Mouse (Mus musculus): ENCODE data around the gene Ly6g5b. TPM values are rescaled to one million over a fixed set of nuclear protein-coding genes. Genes with fewer than 3 reads are reported as not detected.

Ly6g5b gene
- total RNA-seq, 2 experiments from 2014 or later: 0.81 to 2.3 TPM

DNA sequence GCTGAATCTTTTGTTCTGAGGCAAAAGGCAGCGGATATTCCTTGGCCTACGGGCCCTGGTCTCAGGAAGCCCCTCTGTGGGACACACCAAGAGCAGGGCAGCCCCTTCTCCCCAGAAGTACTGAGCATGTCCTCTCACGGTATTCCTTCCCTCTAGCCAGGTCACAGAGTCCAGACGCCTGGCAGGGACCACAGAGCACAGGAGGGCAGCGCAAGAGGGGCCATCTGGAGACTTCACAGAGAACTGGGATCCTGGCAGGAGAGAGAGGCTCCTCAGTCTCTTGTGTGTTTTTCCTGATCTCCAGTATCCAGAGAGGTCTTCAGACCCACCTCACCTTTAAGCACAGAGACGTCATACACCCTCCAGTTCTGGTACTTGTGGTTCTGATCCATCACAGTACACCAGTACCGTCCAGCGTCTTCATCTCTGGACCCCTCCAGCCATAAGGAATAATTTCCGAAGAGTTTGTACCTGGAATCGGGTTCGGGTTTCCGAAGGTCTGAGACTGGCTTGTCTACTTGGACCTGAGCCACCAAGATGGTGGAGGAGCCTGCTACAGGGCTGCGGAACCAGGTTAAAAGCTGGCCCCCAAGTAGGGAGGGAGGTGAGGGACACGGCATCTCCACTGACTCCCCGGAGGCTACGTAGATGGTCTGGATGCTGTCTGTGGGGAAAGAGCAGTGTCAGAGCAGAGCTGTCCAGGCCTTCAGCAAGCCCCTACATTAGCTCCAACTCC is 32.2 kb downstream of the Ly6g5b start:
- DNase-seq: no peak

DNA sequence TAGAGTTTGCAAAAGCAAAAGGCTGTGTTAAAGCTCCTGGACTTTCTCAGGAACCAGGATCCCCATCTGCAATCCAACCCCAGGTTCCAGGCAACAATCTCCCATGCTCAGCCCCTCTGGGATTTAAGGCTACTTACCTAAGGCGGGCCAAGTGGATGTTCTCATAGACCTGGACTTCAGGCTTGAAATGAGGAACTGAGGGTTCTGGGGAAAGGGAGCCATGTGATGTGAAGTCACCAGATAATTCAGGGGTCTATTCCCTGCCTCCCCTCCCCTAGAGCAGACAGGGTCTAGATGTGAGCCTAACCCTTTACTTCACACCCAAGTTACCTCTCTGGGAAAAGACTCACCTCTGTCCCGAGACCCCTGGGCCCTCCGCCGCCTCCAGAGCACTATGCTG is 34.5 kb downstream of the Ly6g5b start:
- intact Hi-C loops (cut with DNase I): no loop called here
- DNase-seq: no peak

More for the DNA sequence above, 32.2 kb downstream of the Ly6g5b start:
- intact Hi-C loops (cut with DNase I): no loop called here

GRCm38 (mm10) chr17:35080248-35080647 is 35.0 kb downstream of the Ly6g5b start:
- intact Hi-C loops (cut with DNase I): no loop called here
- DNase-seq: no peak

DNA sequence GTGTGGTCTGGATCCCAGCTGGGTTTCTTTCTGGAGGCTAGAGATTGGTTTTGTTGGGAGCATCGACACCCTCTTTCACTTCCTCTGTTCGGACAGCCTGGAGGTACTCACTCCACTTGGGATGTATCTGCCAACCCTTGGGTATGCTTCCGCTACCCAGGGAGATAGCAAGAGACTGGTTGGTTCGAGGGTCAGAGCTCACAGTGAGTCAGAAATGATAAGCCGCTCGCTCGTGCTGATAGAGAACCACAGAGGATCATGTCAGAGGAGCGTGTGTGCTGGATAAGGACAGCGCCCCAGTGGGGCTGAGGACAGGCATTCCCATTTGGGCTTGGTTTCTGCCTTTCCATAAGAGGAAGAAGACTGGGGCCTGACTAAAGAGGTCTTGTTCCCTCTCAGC is 35.5 kb downstream of the Ly6g5b start:
- intact Hi-C loops (cut with DNase I): no loop called here
- DNase-seq: no peak

- DNase-seq: peak; percentile 46
- intact Hi-C loops (cut with DNase I): no loop called here
Observed at GRCm38 (mm10) chr17:35077786-35078233, 37.4 kb downstream of the Ly6g5b start, which contains the start of gene Ly6g6d. Gene Ly6g6d, minus strand, starts transcription at chr17:35078065.

DNA sequence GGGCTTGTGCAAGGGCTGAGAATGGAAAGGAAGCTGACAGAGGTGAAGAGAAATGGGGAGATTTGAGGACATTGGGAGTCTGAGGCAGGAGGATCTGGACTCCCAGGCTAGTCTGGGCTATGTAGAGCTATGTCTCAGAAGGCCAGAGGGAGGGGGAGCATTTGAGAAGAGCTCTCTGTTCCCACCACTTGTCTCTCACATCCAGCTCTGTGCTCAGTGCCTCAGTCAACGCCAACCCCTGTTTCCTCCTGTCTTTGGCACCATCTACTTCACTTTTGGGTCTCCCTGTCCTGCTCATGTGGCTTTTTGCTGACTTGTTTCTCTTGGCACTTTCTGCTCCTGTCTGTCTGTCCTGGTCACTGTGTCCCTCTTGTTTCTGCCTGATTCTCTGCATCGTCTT is 37.9 kb downstream of the Ly6g5b start:
- no peak for DNase-seq
- intact Hi-C loops (cut with DNase I): no loop called here

DNA sequence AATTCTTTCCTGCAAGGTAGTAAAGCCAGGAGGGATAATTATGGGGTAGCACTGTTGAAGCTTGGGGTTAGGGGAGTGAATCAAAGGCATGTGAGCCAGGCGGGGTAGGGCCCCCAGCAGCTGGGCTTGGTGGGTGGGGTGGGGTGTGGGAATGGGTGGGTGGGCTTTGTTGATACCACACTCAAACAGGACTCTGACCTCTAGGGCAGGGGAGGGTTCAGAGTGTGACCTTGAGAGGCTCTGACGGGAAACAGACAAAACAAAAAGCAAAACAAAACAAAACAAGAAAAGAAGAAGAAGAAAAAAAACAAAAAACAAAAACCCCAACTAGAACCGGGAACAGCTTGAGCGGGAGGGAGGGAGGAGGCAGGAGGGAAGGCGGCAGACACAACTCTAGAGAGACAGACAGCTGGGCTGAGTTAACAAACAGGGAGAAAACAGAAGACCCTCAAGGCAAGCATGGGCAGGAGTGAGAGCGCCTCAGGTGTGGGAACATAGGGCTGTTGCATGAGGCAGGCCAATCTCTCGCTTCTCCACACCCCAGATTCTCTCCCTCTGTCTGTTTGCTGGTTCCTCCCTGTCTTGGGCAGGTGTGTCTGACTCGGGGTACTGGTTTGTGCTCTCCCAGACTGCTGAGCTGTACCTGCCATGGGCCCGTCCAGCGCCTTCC is 38.6 kb downstream of the Ly6g5b start, which contains the start of gene Ly6g6e:
Ly6g6e (plus strand) TSS at position 396 of the 670 bp plus-strand sequence.
- intact Hi-C loops (cut with DNase I): no loop called here
- no peak for DNase-seq

GRCm38 (mm10) chr17:35074097-35074496 is 41.1 kb downstream of the Ly6g5b start:
- intact Hi-C loops (cut with DNase I): no loop called here
- peak; percentile 48 for DNase-seq

- intact Hi-C loops (cut with DNase I): no loop called here
- DNase-seq: no peak
Observed at GRCm38 (mm10) chr17:35071454-35071853, 43.8 kb downstream of the Ly6g5b start.

DNA sequence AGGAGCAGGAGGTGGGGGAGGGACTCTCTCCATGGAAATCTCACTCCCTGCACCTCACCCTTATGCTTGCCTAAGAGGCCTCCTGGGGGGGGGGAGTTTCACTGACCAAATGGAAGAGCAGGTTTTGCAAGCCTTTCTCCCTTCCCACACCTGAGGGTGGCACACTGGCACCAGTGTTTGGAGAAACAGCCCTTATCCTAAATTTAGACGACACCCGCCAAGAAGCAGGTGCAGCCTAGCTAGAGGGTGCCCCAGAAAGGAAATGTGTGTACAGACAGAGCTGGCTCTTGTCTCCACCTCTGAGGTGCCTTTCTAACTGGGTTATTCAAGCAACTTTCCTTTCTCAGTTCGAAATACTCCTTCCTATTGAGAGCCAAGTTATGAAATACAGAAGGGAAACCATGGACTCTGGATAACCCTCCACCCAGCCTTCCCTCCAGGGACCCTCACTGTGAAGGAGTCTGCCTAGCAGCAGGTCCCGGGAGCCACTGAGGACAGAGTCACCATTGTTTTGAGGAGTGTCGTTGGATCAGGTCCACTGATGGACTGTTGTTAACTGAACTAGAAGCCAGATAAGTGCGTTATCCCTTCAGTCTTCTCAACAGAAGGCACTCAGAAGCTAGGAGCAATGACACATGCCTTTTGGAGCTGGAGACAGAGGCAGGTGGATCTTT is 44.5 kb downstream of the Ly6g5b start:
- intact Hi-C loops (cut with DNase I): no loop called here
- no peak for DNase-seq

DNA sequence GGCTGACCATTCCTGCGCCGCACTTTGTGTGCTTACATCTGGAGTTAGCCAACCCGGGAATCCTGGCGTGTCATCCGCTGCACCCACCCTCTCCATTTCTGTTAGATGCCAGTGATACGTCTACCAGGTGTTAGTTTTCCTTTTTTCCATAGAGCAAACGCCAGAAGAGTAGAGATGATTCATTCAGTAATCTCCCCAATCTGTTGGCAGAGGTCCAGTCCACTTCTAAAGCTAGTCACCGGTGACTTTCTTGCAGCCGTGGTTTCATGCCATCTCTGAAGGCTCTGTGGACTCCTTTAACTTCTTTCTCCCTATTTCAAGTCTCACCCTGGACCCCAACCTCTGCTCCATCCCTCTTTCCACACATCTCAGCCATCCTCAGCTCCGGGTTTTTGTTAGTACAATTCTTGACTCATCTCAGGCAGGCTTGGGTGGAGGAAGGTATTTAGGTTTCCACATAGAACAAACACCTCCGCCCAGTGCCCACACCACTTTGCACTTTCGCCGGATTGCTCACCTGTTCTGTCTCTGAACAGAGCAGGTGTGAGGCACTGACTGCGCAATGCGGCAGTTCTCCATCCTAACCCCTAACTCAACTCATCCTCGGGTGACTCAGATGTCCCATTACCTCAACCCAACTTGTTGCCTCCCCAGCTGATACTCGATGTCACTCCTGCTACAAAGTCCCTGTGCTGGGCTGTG is 46.9 kb downstream of the Ly6g5b start:
- intact Hi-C loops (cut with DNase I): no loop called here
- DNase-seq: no peak

GRCm38 (mm10) chr17:35066084-35066483 is 49.1 kb downstream of the Ly6g5b start, which contains the start of gene Mpig6b:
Gene Mpig6b, minus strand, starts transcription at chr17:35066184.
- DNase-seq: no peak
- intact Hi-C loops (cut with DNase I): no loop called here

DNA sequence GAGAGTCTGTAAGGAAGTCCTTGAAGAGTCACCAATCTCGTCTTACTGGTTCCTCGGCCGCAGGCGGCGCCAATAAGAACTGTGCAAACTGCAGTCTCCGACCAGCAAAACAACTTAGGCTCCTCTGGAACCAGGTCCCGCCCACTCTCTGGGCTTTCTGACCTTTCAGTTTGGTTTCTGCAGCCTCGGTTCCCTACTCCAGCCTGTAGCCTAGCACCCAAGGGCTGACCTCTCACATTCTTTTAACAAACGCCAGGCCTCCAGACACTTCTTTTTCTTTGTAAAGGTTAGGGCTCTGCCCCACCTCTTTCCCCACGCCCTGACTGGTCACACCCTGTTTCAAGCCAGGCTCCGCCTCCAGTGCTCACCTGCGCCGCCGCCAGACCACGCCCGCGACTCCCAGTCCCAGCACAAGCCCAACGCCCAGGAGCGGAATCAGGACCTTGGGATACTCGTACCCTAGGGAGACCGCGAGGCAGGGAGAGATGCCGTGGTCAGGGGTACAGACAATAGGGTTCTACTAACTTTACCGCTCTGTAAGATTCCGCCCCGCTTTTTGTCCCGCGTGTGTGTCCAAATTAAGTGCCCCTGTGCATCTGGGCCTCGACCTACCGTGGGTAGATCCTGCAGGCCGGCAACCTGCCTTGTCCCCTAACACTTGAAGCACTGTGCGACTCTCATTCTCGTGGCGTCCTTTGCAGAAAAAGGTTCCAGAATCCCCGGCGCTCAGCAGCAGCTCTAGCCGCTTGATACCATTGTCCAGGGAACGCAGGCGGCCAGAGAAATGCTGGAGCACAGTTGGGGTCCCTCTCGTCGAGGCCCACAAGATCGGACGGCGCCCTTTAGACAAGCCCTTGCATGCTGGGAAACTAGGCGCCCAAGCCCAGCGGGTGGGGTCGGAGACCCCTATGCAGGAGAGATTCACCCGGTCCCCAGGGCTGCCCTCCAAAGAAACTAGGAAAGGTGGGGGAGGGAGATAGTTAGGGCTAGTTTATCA is 50.0 kb downstream of the Ly6g5b start, which contains the start of gene Ly6g6c:
Ly6g6c (plus strand) TSS at position 438 of the 997 bp plus-strand sequence.
- intact Hi-C loops (cut with DNase I): no loop called here

DNA sequence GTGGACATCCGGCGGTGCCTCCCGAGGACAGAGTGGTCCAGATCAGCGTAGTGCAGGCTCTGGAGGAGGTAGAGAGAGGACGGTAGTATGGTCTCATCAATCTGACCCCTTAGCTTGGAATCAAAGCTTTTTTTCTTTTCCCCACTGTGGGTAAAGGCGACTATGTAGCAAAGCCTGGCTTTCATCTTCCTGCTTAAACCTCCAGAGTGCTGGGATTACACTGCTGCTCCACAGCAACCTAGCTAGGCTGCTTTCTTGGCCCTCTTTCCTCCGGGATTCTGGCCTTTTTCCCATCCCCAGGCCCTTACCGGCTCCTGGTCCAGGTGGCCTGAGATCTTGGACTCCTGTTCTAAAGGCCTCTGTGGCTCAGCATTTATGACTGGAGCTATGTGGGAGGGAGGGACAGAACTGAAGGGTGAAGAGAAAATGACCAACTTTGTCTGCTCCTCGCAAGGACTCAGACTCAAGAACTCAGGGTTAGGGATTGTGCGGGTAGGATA is 50.8 kb downstream of the Ly6g5b start:
- no peak for DNase-seq
- intact Hi-C loops (cut with DNase I): no loop called here

More for the DNA sequence above, 50.0 kb downstream of the Ly6g5b start, which contains the start of gene Ly6g6c:
- DNase-seq: no peak

Other genes starting within 250 kb of the Ly6g5b start
- 10 to 100 TPM; 35.4 to 38.3 TPM for gene Zbtb12, start 235.9 kb downstream of the Ly6g5b start, total RNA-seq (2021)
- gene Gm20547, start 233.4 kb downstream of the Ly6g5b start, total RNA-seq (2021): not detected
- gene C2, start 217.2 kb downstream of the Ly6g5b start, total RNA-seq (2021): 1 to 10 TPM; 2.1 to 3.2 TPM
- 100 to 1,000 TPM; 232 to 251 TPM for gene Ehmt2, start 217.0 kb downstream of the Ly6g5b start, total RNA-seq (2021)
- gene Slc44a4, start 201.0 kb downstream of the Ly6g5b start, total RNA-seq (2021): under 1 TPM in 1 of 2 experiments, not detected in 1; 0.20 TPM
- 10 to 100 TPM; 18.8 to 19.1 TPM for gene Neu1, start 184.2 kb downstream of the Ly6g5b start, total RNA-seq (2021)
- gene Hspa1b, start 156.2 kb downstream of the Ly6g5b start, total RNA-seq (2021): 1 to 10 TPM; 1.6 to 2.3 TPM
- gene Gm20481, start 145.5 kb downstream of the Ly6g5b start, total RNA-seq (2021): not detected
- gene Hspa1a, start 143.3 kb downstream of the Ly6g5b start, total RNA-seq (2021): 1 to 10 TPM; 3.1 to 5.2 TPM
- under 1 TPM in 1 of 2 experiments, not detected in 1; 0.22 TPM for gene Hspa1l, start 142.7 kb downstream of the Ly6g5b start, total RNA-seq (2021)
- gene Lsm2, start 133.6 kb downstream of the Ly6g5b start, total RNA-seq (2021): 10 to 100 TPM; 35.9 to 38.5 TPM
- gene Vars, start 114.4 kb downstream of the Ly6g5b start, total RNA-seq (2021): 10 to 100 TPM; 91.0 to 94.3 TPM
- gene Vwa7, start 98.8 kb downstream of the Ly6g5b start, total RNA-seq (2021): under 1 TPM; 0.12 to 0.16 TPM
- gene Sapcd1, start 87.4 kb downstream of the Ly6g5b start, total RNA-seq (2021): under 1 TPM; 0.98 to 0.99 TPM
- 1 to 10 TPM; 2.0 to 3.2 TPM for gene Msh5, start 68.7 kb downstream of the Ly6g5b start, total RNA-seq (2021)
- 10 to 100 TPM; 20.2 to 20.3 TPM for gene Clic1, start 65.5 kb downstream of the Ly6g5b start, total RNA-seq (2021)
- 100 to 1,000 TPM; 101 to 115 TPM for gene Ddah2, start 56.4 kb downstream of the Ly6g5b start, total RNA-seq (2021)
- gene Ly6g6c, start 50.0 kb downstream of the Ly6g5b start, total RNA-seq (2021): not detected
- gene Mpig6b, start 49.2 kb downstream of the Ly6g5b start, total RNA-seq (2021): not detected
- gene Ly6g6e, start 38.5 kb downstream of the Ly6g5b start, total RNA-seq (2021): 1 to 10 TPM; 2.8 to 3.4 TPM
- not detected for gene Ly6g6d, start 37.4 kb downstream of the Ly6g5b start, total RNA-seq (2021)
- gene Ly6g6f, start 29.8 kb downstream of the Ly6g5b start, total RNA-seq (2021): not detected
- gene Abhd16a, start 26.2 kb downstream of the Ly6g5b start, total RNA-seq (2021): 10 to 100 TPM; 66.7 to 73.6 TPM
- gene Ly6g5c, start 7.1 kb downstream of the Ly6g5b start, total RNA-seq (2021): not detected
- gene Gpank1, start 6.0 kb upstream of the Ly6g5b start, total RNA-seq (2021): 10 to 100 TPM; 10.7 to 12.1 TPM
- 100 to 1,000 TPM; 210 to 214 TPM for gene Csnk2b, start 6.6 kb upstream of the Ly6g5b start, total RNA-seq (2021)
- gene D17H6S53E, start 10.9 kb upstream of the Ly6g5b start, total RNA-seq (2021): 10 to 100 TPM; 19.8 to 20.1 TPM
- under 1 TPM in 1 of 2 experiments, not detected in 1; 0.52 TPM for gene Apom, start 16.6 kb upstream of the Ly6g5b start, total RNA-seq (2021)
- 100 to 1,000 TPM; 395 to 410 TPM for gene Bag6, start 19.8 kb upstream of the Ly6g5b start, total RNA-seq (2021)
- gene Prrc2a, start 49.5 kb upstream of the Ly6g5b start, total RNA-seq (2021): 100 to 1,000 TPM; 311 to 315 TPM
- 1 to 10 TPM; 2.5 to 3.6 TPM for gene Aif1, start 60.6 kb upstream of the Ly6g5b start, total RNA-seq (2021)
- gene Lst1, start 73.0 kb upstream of the Ly6g5b start, total RNA-seq (2021): 10 to 100 TPM; 12.3 to 17.6 TPM
- gene Ltb, start 79.0 kb upstream of the Ly6g5b start, total RNA-seq (2021): under 1 TPM; 0.77 to 0.88 TPM
- under 1 TPM in 1 of 2 experiments, not detected in 1; 0.52 TPM for gene Tnf, start 86.6 kb upstream of the Ly6g5b start, total RNA-seq (2021)
- gene Lta, start 89.9 kb upstream of the Ly6g5b start, total RNA-seq (2021): 1 to 10 TPM in 1 of 2 experiments, under 1 TPM in 1; 0.82 to 1.0 TPM
- gene Gm16181, start 105.4 kb upstream of the Ly6g5b start, total RNA-seq (2021): not detected
- 100 to 1,000 TPM; 122 to 142 TPM for gene Atp6v1g2, start 118.2 kb upstream of the Ly6g5b start, total RNA-seq (2021)
- gene Nfkbil1, start 120.4 kb upstream of the Ly6g5b start, total RNA-seq (2021): 10 to 100 TPM; 14.7 to 14.8 TPM
- 100 to 1,000 TPM; 324 to 337 TPM for gene Ddx39b, start 126.3 kb upstream of the Ly6g5b start, total RNA-seq (2021)
- 10 to 100 TPM; 19.1 to 22.8 TPM for gene H2-D1, start 147.3 kb upstream of the Ly6g5b start, total RNA-seq (2021)
- under 1 TPM; 0.28 to 0.32 TPM for gene H2-Q1, start 205.0 kb upstream of the Ly6g5b start, total RNA-seq (2021)
- gene H2-Q2, start 226.8 kb upstream of the Ly6g5b start, total RNA-seq (2021): 1 to 10 TPM in 1 of 2 experiments, under 1 TPM in 1; 0.48 to 2.2 TPM